Mouse (Mus musculus): ENCODE data around the gene Igsf9b. TPM values are rescaled to one million over a fixed set of nuclear protein-coding genes. Genes with fewer than 3 reads are reported as not detected.

Igsf9b gene
- polyA plus RNA-seq, 2 experiments: 0.01 TPM

GRCm38 (mm10) chr9:27339168-27339567 lies 40.2 kb downstream of the Igsf9b start:
- H3K36me3 ChIP-seq (replicated peaks; ENCODE audit: control insufficient read depth, insufficient read depth, low read depth): no peaks in the 10 kb centered on the region
- no peaks in the 10 kb centered on the region for H3K9me3 ChIP-seq (ENCODE audit: control insufficient read depth, low read length)
- no peak for ATAC-seq (ENCODE audit: insufficient read depth)
- H3K27me3 ChIP-seq (ENCODE audit: control insufficient read depth, insufficient read depth, low read length): no peaks in the 10 kb centered on the region
- H3K4me2 ChIP-seq (ENCODE audit: low read depth): no peak overlapping the region
- no peak overlapping the region for H3K9ac ChIP-seq (replicated peaks)
- no peaks in the 10 kb centered on the region for H3K4me1 ChIP-seq (replicated peaks; ENCODE audit: control insufficient read depth in 2 of 2, insufficient read depth in 2 of 2, low read length in 1 of 2)
- WGBS (ENCODE audit: insufficient replicate concordance): 50% methylated on average over 1 of the region's 1 CpGs
- no peak overlapping the region for H3K27ac ChIP-seq
- TF ChIP-seq CTCF (IDR thresholded peaks at IDR 0.05; ENCODE audit: low read depth) (no peak), EP300 (IDR thresholded peaks at IDR 0.05; ENCODE audit: low read depth) (no peak)
- no peak overlapping the region for H3K4me3 ChIP-seq (ENCODE audit: insufficient read depth in 1 of 2, low read depth in 2 of 2, low read length in 2 of 2)
- DNase-seq (ENCODE audit: low read depth in 3 of 3, low spot score in 3 of 3): no peak

GRCm38 (mm10) chr9:27346541-27347269 lies 47.7 kb downstream of the Igsf9b start:
- H3K9me3 ChIP-seq (ENCODE audit: control insufficient read depth, low read length): no peaks in the 10 kb centered on the region
- TF ChIP-seq EP300 (IDR thresholded peaks at IDR 0.05; ENCODE audit: low read depth) (no peak), CTCF (IDR thresholded peaks at IDR 0.05; ENCODE audit: low read depth) (no peak)
- no peaks in the 10 kb centered on the region for H3K4me1 ChIP-seq (replicated peaks; ENCODE audit: control insufficient read depth in 2 of 2, insufficient read depth in 2 of 2, low read length in 1 of 2)
- H3K36me3 ChIP-seq (replicated peaks; ENCODE audit: control insufficient read depth, insufficient read depth, low read depth): no peaks in the 10 kb centered on the region
- H3K4me2 ChIP-seq (ENCODE audit: low read depth): no peak overlapping the region
- no peak for ATAC-seq (ENCODE audit: insufficient read depth)
- H3K27ac ChIP-seq: no peak overlapping the region
- 64% methylated on average over 11 of the region's 11 CpGs for WGBS (ENCODE audit: insufficient replicate concordance)
- H3K27me3 ChIP-seq (ENCODE audit: control insufficient read depth, insufficient read depth, low read length): no peaks in the 10 kb centered on the region
- H3K9ac ChIP-seq (replicated peaks): no peak overlapping the region
- H3K4me3 ChIP-seq (ENCODE audit: insufficient read depth in 1 of 2, low read depth in 2 of 2, low read length in 2 of 2): no peak overlapping the region
- DNase-seq (ENCODE audit: low read depth in 3 of 3, low spot score in 3 of 3): no peak

- Histone ChIP-seq H3K27ac (no peak overlapping the region), H3K4me2 (ENCODE audit: low read depth) (no peak overlapping the region), H3K4me3 (ENCODE audit: insufficient read depth in 1 of 2, low read depth in 2 of 2, low read length in 2 of 2) (no peak overlapping the region), H3K36me3 (replicated peaks; ENCODE audit: control insufficient read depth, insufficient read depth, low read depth) (no peaks in the 10 kb centered on the region), H3K9ac (replicated peaks) (no peak overlapping the region), H3K4me1 (replicated peaks; ENCODE audit: control insufficient read depth in 2 of 2, insufficient read depth in 2 of 2, low read length in 1 of 2) (no peaks in the 10 kb centered on the region), H3K27me3 (ENCODE audit: control insufficient read depth, insufficient read depth, low read length) (no peaks in the 10 kb centered on the region), H3K9me3 (ENCODE audit: control insufficient read depth, low read length) (no peaks in the 10 kb centered on the region)
- no peak for DNase-seq (ENCODE audit: low read depth in 3 of 3, low spot score in 3 of 3)
- WGBS (ENCODE audit: insufficient replicate concordance): 63% methylated on average over 7 of the region's 7 CpGs
- no peak for TF ChIP-seq CTCF (IDR thresholded peaks at IDR 0.05; ENCODE audit: low read depth)
- ATAC-seq (ENCODE audit: insufficient read depth): no peak
Observed at GRCm38 (mm10) chr9:27353082-27353481, 54.1 kb downstream of the Igsf9b start.

GRCm38 (mm10) chr9:27357893-27358292 lies 58.9 kb downstream of the Igsf9b start:
- Histone ChIP-seq H3K27ac (no peak overlapping the region), H3K36me3 (replicated peaks; ENCODE audit: control insufficient read depth, insufficient read depth, low read depth) (no peaks in the 10 kb centered on the region), H3K27me3 (ENCODE audit: control insufficient read depth, insufficient read depth, low read length) (no peaks in the 10 kb centered on the region), H3K4me3 (ENCODE audit: insufficient read depth in 1 of 2, low read depth in 2 of 2, low read length in 2 of 2) (no peak overlapping the region), H3K9me3 (ENCODE audit: control insufficient read depth, low read length) (no peaks in the 10 kb centered on the region), H3K4me1 (replicated peaks; ENCODE audit: control insufficient read depth in 2 of 2, insufficient read depth in 2 of 2, low read length in 1 of 2) (no peaks in the 10 kb centered on the region), H3K4me2 (ENCODE audit: low read depth) (no peak overlapping the region), H3K9ac (replicated peaks) (no peak overlapping the region)
- ATAC-seq (ENCODE audit: insufficient read depth): no peak
- DNase-seq (ENCODE audit: low read depth in 3 of 3, low spot score in 3 of 3): no peak
- WGBS (ENCODE audit: insufficient replicate concordance): 61% methylated on average over 6 of the region's 6 CpGs
- TF ChIP-seq CTCF (IDR thresholded peaks at IDR 0.05; ENCODE audit: low read depth) (no peak), EP300 (IDR thresholded peaks at IDR 0.05; ENCODE audit: low read depth) (no peak)

- Histone ChIP-seq H3K27me3 (ENCODE audit: control insufficient read depth, insufficient read depth, low read length) (no peaks in the 10 kb centered on the region), H3K4me2 (ENCODE audit: low read depth) (no peak overlapping the region)
Observed at GRCm38 (mm10) chr9:27367231-27367630, 68.2 kb downstream of the Igsf9b start.

More at GRCm38 (mm10) chr9:27367231-27367630, 68.2 kb downstream of the Igsf9b start:
- Histone ChIP-seq H3K4me3 (ENCODE audit: insufficient read depth in 1 of 2, low read depth in 2 of 2, low read length in 2 of 2) (no peak overlapping the region), H3K9me3 (ENCODE audit: control insufficient read depth, low read length) (no peaks in the 10 kb centered on the region), H3K27ac (no peak overlapping the region), H3K4me1 (replicated peaks; ENCODE audit: control insufficient read depth in 2 of 2, insufficient read depth in 2 of 2, low read length in 1 of 2) (no peaks in the 10 kb centered on the region), H3K36me3 (replicated peaks; ENCODE audit: control insufficient read depth, insufficient read depth, low read depth) (no peaks in the 10 kb centered on the region), H3K9ac (replicated peaks) (no peak overlapping the region)
- DNase-seq (ENCODE audit: low read depth in 3 of 3, low spot score in 3 of 3) (no peak), ATAC-seq (ENCODE audit: insufficient read depth) (no peak)
- 36% methylated on average over 2 of the region's 2 CpGs for WGBS (ENCODE audit: insufficient replicate concordance)
- no peak for TF ChIP-seq EP300 (IDR thresholded peaks at IDR 0.05; ENCODE audit: low read depth)
- no peak for TF ChIP-seq CTCF (IDR thresholded peaks at IDR 0.05; ENCODE audit: low read depth)
